Mouse (Mus musculus) heart, postnatal 0 days (tissue): ENCODE measurements at regions not wholly inside any gene's neighbourhood (a gene's known extent, or its start where the extent isn't known, plus 50 kb on each side); places are given as distances from the start of the nearest gene placed in this dataset.

Experiments
- ATAC-seq: fragments of 200-750 bp; cut with Nextera tagmentation; 2 replicates; pipeline ENCODE4 v1.8.0; 2017; ENCODE audit warnings: low read depth, moderate number of reproducible peaks, moderate library complexity; ENCODE audit not compliant: insufficient read depth
- DNase-seq: peaks from one replicate; pipeline ENCODE4 v3.0.0-alpha.2; 2016; ENCODE audit warnings: low spot score
- H3K27ac ChIP-seq: fragments of 300-500 bp; sonication (generic); 2 replicates; pipeline ENCODE4 v1.5.1; 2014; ENCODE audit warnings: low read depth, mild to moderate bottlenecking
- H3K27me3 ChIP-seq: fragments of 300-500 bp; sonication (generic); 2 replicates; pipeline ENCODE4 v1.6.1; 2014; ENCODE audit warnings: low read length, mixed read lengths; ENCODE audit not compliant: control insufficient read depth, insufficient read depth
- H3K36me3 ChIP-seq: fragments of 300-500 bp; sonication (generic); replicated peaks from 2 replicates; pipeline ENCODE4 v1.6.1; 2014; ENCODE audit warnings: low read length, mixed read lengths; ENCODE audit not compliant: control insufficient read depth, insufficient read depth
- H3K4me1 ChIP-seq: fragments of 300-500 bp; sonication (generic); 2 replicates; pipeline ENCODE4 v1.6.1; 2014; ENCODE audit warnings: antibody characterized with exemption; ENCODE audit not compliant: control insufficient read depth, insufficient read depth
- H3K4me2 ChIP-seq: fragments of 300-500 bp; sonication (generic); 2 replicates; pipeline ENCODE4 v1.6.1; 2014; ENCODE audit warnings: low read depth, mild to moderate bottlenecking, low read length, moderate library complexity
- H3K4me3 ChIP-seq: fragments of 300-500 bp; sonication (generic); 2 replicates; pipeline ENCODE4 v1.5.1; 2014; ENCODE audit warnings: low read depth, low read length
- H3K9ac ChIP-seq: fragments of 300-500 bp; sonication (generic); replicated peaks from 2 replicates; pipeline ENCODE4 v1.6.1; 2014; ENCODE audit warnings: low read depth, low read length, mixed read lengths
- H3K9me3 ChIP-seq: fragments of 300-500 bp; sonication (generic); replicated peaks from 2 replicates; pipeline ENCODE4 v1.6.1; 2016; ENCODE audit warnings: low read length; ENCODE audit not compliant: control insufficient read depth
- CTCF ChIP-seq: IDR thresholded peaks from 2 replicates; pipeline ENCODE4 v1.5.1; 2016; ENCODE audit warnings: antibody characterized with exemption, control low read depth, low read depth
- EP300 ChIP-seq: IDR thresholded peaks from 2 replicates; pipeline ENCODE4 v1.6.1; 2016; ENCODE audit warnings: antibody characterized with exemption, low read depth
- WGBS: fragments of 180-500 bp; shearing (Covaris S2); extraction: QIAGEN DNeasy Blood & Tissue Kit; methylation state at CpG from one replicate; pipeline ENCODE4 v1.1.7; 2014; 5-methylcytosine and 5-hydroxymethylcytosine counted together

DNA sequence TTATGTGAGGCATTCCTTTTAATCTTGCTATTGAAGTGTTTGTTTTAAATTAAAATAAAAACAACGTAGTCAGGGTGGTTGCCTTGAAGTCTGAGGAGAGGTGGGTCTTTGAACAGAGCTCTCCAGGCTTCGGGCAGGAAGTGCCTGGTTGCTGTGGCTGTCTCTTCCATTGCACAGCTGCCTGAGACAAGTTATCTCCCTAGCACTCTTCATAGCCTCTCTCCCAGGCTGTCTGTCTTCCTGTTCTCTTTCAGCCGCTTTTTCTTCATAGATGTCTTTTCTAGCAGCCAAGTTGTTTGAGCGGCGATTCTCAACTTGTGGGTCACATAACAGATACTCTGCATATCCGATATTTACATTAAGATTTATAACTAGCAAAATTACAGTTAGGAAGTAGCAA is 173.2 kb upstream of the Adgrl2 start:
- ATAC-seq: no peak
- WGBS: 68% methylated on average over 6 of the region's 6 CpGs

DNA sequence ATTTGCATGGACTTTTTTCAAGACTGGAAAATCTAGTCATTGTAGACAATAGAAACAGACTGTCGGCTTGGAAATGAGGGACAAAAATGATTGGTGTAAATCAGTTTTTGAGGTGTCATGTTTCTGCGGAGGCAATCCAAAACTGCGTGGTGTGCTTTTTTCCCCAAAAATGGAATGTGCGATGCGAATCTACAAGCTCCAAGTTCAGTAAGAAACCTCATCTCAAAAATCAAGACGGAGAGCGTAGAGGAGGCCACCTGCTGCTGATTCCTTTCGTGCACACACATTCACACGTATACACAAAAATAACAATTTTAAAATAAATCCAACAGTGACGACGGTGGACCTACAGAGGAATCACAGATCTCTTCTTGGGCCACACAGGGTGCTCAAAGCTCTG is 170.5 kb upstream of the Adgrl2 start:
- Histone ChIP-seq H3K9ac (no peak overlapping the region), H3K36me3 (no peaks in the 10 kb centered on the region), H3K27ac (no peak overlapping the region), H3K27me3 (no peaks in the 10 kb centered on the region), H3K9me3 (no peaks in the 10 kb centered on the region), H3K4me3 (no peak overlapping the region), H3K4me2 (no peak overlapping the region), H3K4me1 (no peaks in the 10 kb centered on the region)
- ATAC-seq: no peak
- TF ChIP-seq CTCF (no peak), EP300 (no peak)
- WGBS: 93% methylated on average over 11 of the region's 11 CpGs
- no peak for DNase-seq

More for the DNA sequence above, 173.2 kb upstream of the Adgrl2 start:
- H3K4me2 ChIP-seq: no peak overlapping the region
- H3K36me3 ChIP-seq: no peaks in the 10 kb centered on the region
- no peaks in the 10 kb centered on the region for H3K4me1 ChIP-seq
- H3K27ac ChIP-seq: no peak overlapping the region
- TF ChIP-seq EP300 (no peak), CTCF (no peak)
- no peak overlapping the region for H3K4me3 ChIP-seq
- no peak for DNase-seq
- H3K9me3 ChIP-seq: no peaks in the 10 kb centered on the region
- no peaks in the 10 kb centered on the region for H3K27me3 ChIP-seq
- no peak overlapping the region for H3K9ac ChIP-seq

DNA sequence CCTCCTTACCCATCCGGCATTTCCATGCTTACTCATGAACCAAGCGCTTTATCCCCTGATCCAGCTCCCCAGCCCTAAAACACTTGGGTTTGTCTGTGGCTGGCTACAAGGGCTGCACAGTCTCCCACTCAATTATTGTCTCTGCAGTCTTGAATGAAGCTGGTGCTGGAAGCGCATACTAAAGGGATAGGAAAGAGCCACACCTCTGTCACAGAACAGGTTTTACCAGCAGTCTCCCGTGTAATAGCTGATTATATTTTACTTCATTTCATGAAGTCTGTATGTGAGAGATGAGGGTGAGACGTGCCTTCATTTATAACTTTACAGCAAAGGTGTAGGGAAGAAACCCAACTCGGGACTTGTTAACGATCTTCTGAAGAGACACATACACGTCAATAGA is 167.0 kb upstream of the Adgrl2 start:
- Histone ChIP-seq H3K9ac (no peak overlapping the region), H3K4me2 (no peak overlapping the region), H3K27ac (no peak overlapping the region), H3K36me3 (no peaks in the 10 kb centered on the region), H3K27me3 (no peaks in the 10 kb centered on the region), H3K4me1 (no peaks in the 10 kb centered on the region), H3K4me3 (no peak overlapping the region), H3K9me3 (no peaks in the 10 kb centered on the region)
- ATAC-seq (no peak), DNase-seq (no peak)
- TF ChIP-seq EP300: no peak
- TF ChIP-seq CTCF: no peak
- 89% methylated on average over 8 of the region's 8 CpGs for WGBS

DNA sequence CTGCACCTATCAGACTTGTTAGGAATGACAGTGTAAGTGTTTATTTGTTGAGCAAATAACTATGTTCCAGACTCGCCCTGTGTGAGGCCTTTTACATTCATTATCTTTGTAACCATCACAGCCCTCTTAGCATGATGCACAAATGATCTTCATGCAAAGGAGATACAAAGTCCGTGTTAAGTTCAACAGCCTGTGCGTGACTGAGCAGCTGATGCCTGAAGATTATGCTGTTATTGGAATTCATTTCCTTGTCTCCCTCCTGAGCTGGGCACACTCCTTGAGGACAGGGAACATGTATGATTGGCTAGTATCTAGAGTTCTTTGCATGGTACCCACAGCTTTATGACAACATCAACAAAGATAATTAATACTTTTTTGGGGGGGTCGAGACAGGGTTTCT is 162.0 kb upstream of the Adgrl2 start:
- Histone ChIP-seq H3K9ac (no peak overlapping the region), H3K4me3 (no peak overlapping the region), H3K27ac (no peak overlapping the region), H3K4me2 (no peak overlapping the region), H3K36me3 (no peaks in the 10 kb centered on the region), H3K27me3 (no peaks in the 10 kb centered on the region), H3K9me3 (no peaks in the 10 kb centered on the region), H3K4me1 (peaks cover 3% of the 10 kb centered on the region)
- ATAC-seq (no peak), DNase-seq (no peak)
- WGBS: 71% methylated on average over 4 of the region's 4 CpGs
- TF ChIP-seq CTCF (no peak), EP300 (no peak)

DNA sequence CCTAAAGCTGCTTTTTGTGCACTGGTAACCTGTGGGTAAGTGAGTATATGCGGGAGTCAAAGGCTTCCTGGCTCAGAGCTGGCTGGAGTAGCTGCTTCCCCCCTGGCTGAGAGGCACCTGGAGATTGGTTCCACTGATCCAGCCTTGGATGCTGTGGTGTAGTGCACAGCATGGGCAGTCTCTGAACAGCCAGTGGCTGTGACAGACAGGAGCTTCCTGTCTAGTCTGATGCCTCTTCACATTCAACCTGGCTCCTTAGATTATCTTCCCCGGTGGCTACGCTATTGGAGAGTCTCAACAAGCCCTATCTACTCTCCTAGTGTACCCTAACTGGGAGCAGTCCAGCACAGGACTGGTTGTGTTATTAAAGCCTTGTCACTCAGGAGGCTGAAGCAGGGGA is 160.4 kb upstream of the Adgrl2 start:
- Histone ChIP-seq H3K4me1 (peaks cover 3% of the 10 kb centered on the region), H3K9me3 (no peaks in the 10 kb centered on the region), H3K27me3 (no peaks in the 10 kb centered on the region), H3K4me3 (no peak overlapping the region), H3K4me2 (no peak overlapping the region), H3K27ac (no peak overlapping the region), H3K9ac (no peak overlapping the region), H3K36me3 (no peaks in the 10 kb centered on the region)
- no peak for DNase-seq
- WGBS: 63% methylated on average over 3 of the region's 3 CpGs
- ATAC-seq: no peak
- no peak for TF ChIP-seq CTCF
- TF ChIP-seq EP300: no peak

DNA sequence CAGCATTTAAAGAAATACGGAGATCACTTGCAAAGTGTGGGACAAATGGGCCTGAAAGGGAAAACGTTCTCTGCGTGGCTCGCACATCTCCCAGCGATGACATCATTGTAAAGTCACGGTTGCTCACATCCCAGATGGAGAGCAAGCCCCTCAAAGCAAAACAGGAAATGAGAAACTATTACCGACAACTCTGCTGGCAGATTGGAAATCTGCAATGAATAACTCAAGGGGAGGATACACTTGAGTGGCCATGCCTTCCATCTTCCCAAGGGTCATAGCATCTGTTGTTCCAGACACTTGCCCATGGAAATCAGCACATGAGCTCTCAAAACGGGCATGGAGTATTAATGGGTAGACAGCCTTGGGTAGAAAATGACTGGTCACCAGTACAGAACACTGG is 158.3 kb upstream of the Adgrl2 start:
- Histone ChIP-seq H3K27me3 (no peaks in the 10 kb centered on the region), H3K9ac (no peak overlapping the region), H3K4me2 (no peak overlapping the region), H3K9me3 (no peaks in the 10 kb centered on the region), H3K27ac (no peak overlapping the region), H3K4me3 (no peak overlapping the region), H3K4me1 (peaks cover 3% of the 10 kb centered on the region), H3K36me3 (no peaks in the 10 kb centered on the region)
- TF ChIP-seq CTCF: no peak
- no peak for TF ChIP-seq EP300
- 64% methylated on average over 8 of the region's 8 CpGs for WGBS
- no peak for ATAC-seq
- no peak for DNase-seq
